Mouse (Mus musculus) limb, embryonic 11.5 days (tissue): ENCODE results near the gene Gfm2. TPM values are rescaled to one million over a fixed set of nuclear protein-coding genes. Genes with fewer than 3 reads are reported as not detected.

Experiments
- ATAC-seq: fragments of 200-750 bp; cut with Nextera tagmentation; 2 replicates; pipeline ENCODE4 v1.8.0; 2017; ENCODE audit warnings: low read depth; ENCODE audit not compliant: insufficient number of reproducible peaks, low FRiP score, low TSS enrichment
- DNase-seq: peaks from one replicate; pipeline ENCODE4 v3.0.0-alpha.2; 2015; ENCODE audit warnings: low spot score
- H3K27ac ChIP-seq: fragments of 300-500 bp; sonication (generic); replicated peaks from 2 replicates; pipeline ENCODE4 v1.5.1; 2014; ENCODE audit warnings: low read depth, mild to moderate bottlenecking, low read length
- H3K27me3 ChIP-seq: fragments of 300-500 bp; sonication (generic); 2 replicates; pipeline ENCODE4 v1.6.1; 2014; ENCODE audit warnings: mild to moderate bottlenecking, low read length, mixed read lengths; ENCODE audit not compliant: control insufficient read depth, insufficient read depth
- H3K36me3 ChIP-seq: fragments of 300-500 bp; sonication (generic); 2 replicates; pipeline ENCODE4 v1.6.1; 2014; ENCODE audit warnings: mild to moderate bottlenecking, low read length, moderate library complexity, mixed read lengths; ENCODE audit not compliant: control insufficient read depth, insufficient read depth
- H3K4me1 ChIP-seq: fragments of 300-500 bp; sonication (generic); 2 replicates; pipeline ENCODE4 v1.6.1; 2014; ENCODE audit warnings: low read length, mixed read lengths; ENCODE audit not compliant: control insufficient read depth, insufficient read depth
- H3K4me2 ChIP-seq: fragments of 300-500 bp; sonication (generic); 2 replicates; pipeline ENCODE4 v1.6.1; 2014; ENCODE audit warnings: low read depth, mild to moderate bottlenecking, moderate library complexity; ENCODE audit not compliant: severe bottlenecking
- H3K4me3 ChIP-seq: fragments of 300-500 bp; sonication (generic); 2 replicates; pipeline ENCODE4 v1.5.1; 2014; ENCODE audit warnings: low read depth, low read length
- H3K9ac ChIP-seq: fragments of 300-500 bp; sonication (generic); 2 replicates; pipeline ENCODE4 v1.6.1; 2014; ENCODE audit warnings: mild to moderate bottlenecking, low read length
- H3K9me3 ChIP-seq: fragments of 300-500 bp; sonication (generic); 2 replicates; pipeline ENCODE4 v1.6.1; 2016; ENCODE audit warnings: low read length; ENCODE audit not compliant: control insufficient read depth
- WGBS: fragments of 180-500 bp; shearing (Covaris S2); extraction: QIAGEN DNeasy Blood & Tissue Kit; methylation state at CpG from one replicate; pipeline ENCODE4 v1.1.7; 2014; 5-methylcytosine and 5-hydroxymethylcytosine counted together
- polyA plus RNA-seq: library from polyadenylated mRNA; unstranded; fragments of >200 nt; fragmentation: Nextera tagmentation; extraction: Ambion mirVana; gene quantifications from 2 replicates; pipeline ENCODE4 v1.2.1, GENCODE M21; 2014

Gene Gfm2
- polyA plus RNA-seq, 1 experiment from 2014 or later: 33.0 TPM

DNA sequence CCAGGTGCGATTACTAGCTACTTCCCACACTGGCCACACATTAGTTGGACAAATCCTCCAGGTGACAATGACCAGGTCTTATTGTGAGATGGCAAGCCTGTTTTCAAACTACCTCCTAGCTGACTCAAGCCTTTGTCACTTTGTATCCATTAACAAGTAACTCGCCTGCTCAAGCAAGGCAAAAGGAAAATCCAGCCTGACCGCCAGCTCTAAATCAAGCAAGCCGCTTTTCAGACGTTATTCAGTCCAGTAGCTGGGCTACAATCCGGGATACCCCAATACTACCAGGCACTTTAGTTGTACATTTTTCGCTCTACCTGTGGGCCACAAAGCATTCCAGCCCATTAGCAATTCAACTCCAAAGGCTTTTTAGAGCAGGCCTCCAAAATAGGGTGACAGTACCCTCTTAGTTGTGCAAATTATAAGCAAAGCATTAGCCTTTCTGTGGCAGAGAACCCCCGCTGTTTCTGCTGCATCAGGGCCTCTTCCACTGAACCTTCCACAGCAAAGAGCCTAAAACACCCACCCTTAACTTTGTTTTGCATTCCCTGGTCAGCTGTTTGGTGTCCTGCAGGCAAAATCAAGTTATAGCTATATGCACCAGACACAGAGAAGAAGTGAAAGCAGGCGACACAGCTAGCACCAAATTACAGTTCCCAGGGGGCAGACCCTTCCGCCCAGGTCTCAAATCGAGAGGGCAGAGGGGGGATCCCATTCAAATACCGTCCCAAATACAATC is 58.6 kb downstream of the Gfm2 start:
- Histone ChIP-seq H3K36me3 (no peaks in the 10 kb centered on the region), H3K4me3 (no peak overlapping the region), H3K9ac (no peak overlapping the region), H3K9me3 (no peaks in the 10 kb centered on the region), H3K4me2 (no peak overlapping the region), H3K27me3 (no peaks in the 10 kb centered on the region), H3K27ac (no peak overlapping the region), H3K4me1 (no peaks in the 10 kb centered on the region)
- no peak for ATAC-seq
- DNase-seq: no peak
- WGBS: 68% methylated on average over 12 of the region's 12 CpGs

DNA sequence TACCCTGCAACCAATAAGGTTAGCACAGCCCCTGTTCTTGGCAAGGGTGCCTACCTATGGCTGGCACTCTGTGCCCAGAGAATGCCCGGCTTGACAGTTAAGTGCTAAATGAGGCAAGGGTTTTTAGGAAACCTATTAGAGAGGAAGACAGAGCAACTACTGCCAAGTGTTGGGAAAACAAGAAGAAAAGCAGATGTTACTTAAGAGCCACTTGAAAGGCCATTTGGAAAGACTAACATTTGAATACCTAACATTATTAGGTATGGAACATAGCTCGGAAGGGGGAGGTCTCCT is 59.1 kb downstream of the Gfm2 start:
- Histone ChIP-seq H3K4me3 (no peak overlapping the region), H3K9me3 (no peaks in the 10 kb centered on the region), H3K9ac (no peak overlapping the region), H3K27ac (no peak overlapping the region), H3K4me1 (no peaks in the 10 kb centered on the region), H3K36me3 (no peaks in the 10 kb centered on the region), H3K4me2 (peak overlapping the region; percentile 82; the same call in 1 of the 2 replicates), H3K27me3 (no peaks in the 10 kb centered on the region)
- ATAC-seq (no peak), DNase-seq (no peak)
- WGBS: 84% methylated on average over 2 of the region's 2 CpGs

DNA sequence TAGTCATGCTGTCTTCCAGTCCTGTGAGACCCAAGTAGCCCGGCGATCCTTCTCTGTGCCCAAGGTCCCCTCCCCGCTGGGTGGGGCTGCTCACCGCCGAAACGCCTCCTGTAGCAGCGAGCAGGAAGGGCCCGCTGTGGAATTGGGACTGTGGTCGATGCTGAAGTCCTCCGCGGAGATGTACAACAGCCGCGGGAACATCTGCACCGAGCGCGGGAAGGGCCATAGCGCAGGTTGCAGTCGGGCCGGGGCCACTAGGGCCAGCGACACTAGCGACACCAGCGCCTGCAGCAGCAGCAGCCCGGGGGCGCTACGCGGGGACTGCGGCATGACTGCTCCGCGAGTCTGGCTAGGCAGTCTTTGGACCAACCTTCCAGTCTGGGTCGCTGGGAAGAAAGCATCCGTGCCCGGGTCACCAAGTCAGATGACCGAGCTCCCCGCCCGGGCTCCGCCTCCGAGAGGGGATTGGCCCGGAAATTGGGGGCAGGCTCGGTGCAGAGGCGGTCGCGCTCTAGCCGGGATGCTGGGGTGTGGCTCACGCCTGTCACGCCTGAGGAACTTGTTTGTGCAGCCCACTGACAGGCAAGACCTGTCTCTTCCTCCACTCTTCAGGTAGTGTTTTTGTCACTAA is 60.3 kb downstream of the Gfm2 start, which contains the start of gene Hexb:
Gene Hexb, minus strand, starts transcription at position 426 of the 631 bp plus-strand sequence.
- peak within 1 kb of the TSS; percentile 82 for H3K4me2 ChIP-seq
- H3K9ac ChIP-seq: peak within 1 kb of the TSS; percentile 72
- no peaks in the 10 kb centered on the region for H3K36me3 ChIP-seq
- peak within 1 kb of the TSS; percentile 52; the same call in 1 of the 2 replicates for H3K27ac ChIP-seq
- H3K4me3 ChIP-seq: peak within 1 kb of the TSS; percentile 71
- ATAC-seq (peak; percentile 86), DNase-seq (peak; percentile 90)
- WGBS: under 1% methylated on average over 45 of the region's 45 CpGs
- H3K27me3 ChIP-seq: no peaks in the 10 kb centered on the region
- H3K4me1 ChIP-seq: no peaks in the 10 kb centered on the region
- H3K9me3 ChIP-seq: no peaks in the 10 kb centered on the region

DNA sequence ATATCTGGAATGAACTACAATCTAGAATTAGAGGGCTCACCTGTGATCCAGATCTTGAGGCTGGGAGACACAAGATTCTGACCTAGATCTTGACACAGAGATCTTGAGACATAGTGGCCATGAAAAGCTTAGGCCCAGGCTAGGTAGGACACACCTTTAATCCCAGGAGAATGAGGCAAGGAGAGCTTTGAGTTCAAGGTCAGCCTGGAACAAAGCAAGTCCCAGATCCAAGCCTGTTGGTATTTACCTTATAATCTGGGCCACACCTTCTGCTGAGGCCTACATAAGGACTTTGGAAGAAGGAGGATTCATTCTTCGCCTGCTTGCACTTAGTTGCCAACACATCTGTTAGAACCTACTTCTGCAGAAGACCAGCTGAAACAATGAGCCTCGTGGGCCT is 61.4 kb downstream of the Gfm2 start:
- Histone ChIP-seq H3K27ac (no peak overlapping the region), H3K4me1 (no peaks in the 10 kb centered on the region), H3K4me2 (no peak overlapping the region), H3K4me3 (no peak overlapping the region), H3K27me3 (no peaks in the 10 kb centered on the region), H3K9ac (no peak overlapping the region), H3K9me3 (no peaks in the 10 kb centered on the region), H3K36me3 (no peaks in the 10 kb centered on the region)
- DNase-seq (no peak), ATAC-seq (no peak)
- WGBS: 89% methylated on average over 2 of the region's 2 CpGs

DNA sequence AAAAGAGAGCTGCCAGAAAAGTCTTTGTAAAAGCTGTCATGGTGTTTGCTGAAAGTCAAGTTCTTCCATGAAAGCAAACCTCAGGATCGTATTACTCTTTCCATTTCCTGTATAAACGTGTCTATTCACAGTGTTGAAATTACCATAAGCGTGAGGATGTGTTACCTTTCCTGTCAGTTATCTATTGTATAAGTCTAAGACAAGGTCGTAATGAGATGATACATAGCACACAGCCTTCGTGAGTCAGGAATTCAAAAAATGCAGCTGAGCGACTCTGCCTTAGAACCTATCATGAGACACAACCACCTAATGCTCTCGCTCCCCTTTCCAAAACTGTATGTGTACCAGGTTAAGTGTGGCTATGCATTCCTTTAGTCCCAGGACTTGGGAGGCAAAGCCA is 63.3 kb downstream of the Gfm2 start:
- ATAC-seq: no peak
- Histone ChIP-seq H3K27me3 (no peaks in the 10 kb centered on the region), H3K36me3 (no peaks in the 10 kb centered on the region), H3K27ac (no peak overlapping the region), H3K4me2 (no peak overlapping the region), H3K4me3 (no peak overlapping the region), H3K9me3 (no peaks in the 10 kb centered on the region), H3K4me1 (no peaks in the 10 kb centered on the region), H3K9ac (no peak overlapping the region)
- DNase-seq: no peak
- WGBS: 73% methylated on average over 7 of the region's 7 CpGs

DNA sequence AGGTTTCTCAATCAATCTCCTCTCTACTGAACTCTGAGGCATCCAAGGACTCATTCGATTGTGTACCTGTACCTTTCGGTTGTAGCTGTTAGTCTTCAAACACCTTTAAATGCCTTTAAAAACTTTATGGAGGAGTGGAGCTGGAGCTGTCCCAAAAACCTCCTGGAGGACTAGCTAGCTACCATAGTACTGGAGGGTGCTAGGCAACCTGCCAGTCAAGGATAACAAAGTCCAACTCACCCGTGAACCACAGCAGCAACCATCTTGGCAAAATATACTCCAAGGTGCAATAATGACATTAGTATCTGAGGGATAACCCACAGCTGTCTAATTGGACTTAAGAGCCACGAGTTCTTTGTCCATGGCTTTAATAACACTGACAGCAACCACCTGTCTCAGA is 64.2 kb downstream of the Gfm2 start:
- Histone ChIP-seq H3K9me3 (no peaks in the 10 kb centered on the region), H3K4me3 (no peak overlapping the region), H3K4me1 (no peaks in the 10 kb centered on the region), H3K27me3 (no peaks in the 10 kb centered on the region), H3K9ac (no peak overlapping the region), H3K4me2 (no peak overlapping the region), H3K27ac (no peak overlapping the region), H3K36me3 (no peaks in the 10 kb centered on the region)
- no peak for DNase-seq
- 82% methylated on average over 4 of the region's 4 CpGs for WGBS
- no peak for ATAC-seq

DNA sequence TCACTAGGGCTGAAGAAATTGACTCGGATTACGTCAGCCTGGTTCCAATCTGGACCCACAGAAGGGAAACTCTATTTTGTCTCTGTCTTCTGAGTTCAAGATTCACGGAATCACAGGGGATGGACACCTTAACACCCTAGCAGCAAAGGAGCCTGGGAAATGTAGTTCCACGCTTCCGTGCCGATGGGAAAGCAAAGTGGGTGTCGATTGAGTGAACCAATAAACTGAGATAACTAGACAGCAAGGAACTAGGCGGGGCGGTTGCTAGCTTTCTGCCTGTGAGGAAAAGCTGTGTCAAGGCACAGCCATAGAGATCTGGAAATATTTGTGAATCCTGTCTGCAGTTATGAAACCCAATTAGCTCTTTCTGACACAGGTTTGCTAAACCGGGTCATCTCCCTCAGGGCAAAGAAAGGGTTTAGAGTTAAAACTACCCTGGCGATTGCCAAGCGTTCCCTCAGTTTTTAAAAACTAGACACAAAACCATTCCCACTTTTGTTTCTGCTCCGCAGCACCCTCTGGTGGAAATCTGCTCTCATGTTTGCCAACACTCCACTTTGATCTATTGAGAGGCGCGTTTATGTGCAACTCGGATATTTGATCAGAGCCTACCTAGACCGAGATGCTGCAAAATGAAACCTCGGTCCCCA is 67.4 kb downstream of the Gfm2 start:
- Histone ChIP-seq H3K4me2 (peak overlapping the region; percentile 41; the same call in 1 of the 2 replicates), H3K9me3 (no peaks in the 10 kb centered on the region), H3K27ac (no peak overlapping the region), H3K4me1 (no peaks in the 10 kb centered on the region), H3K27me3 (no peaks in the 10 kb centered on the region), H3K9ac (no peak overlapping the region), H3K36me3 (no peaks in the 10 kb centered on the region), H3K4me3 (peak overlapping the region; percentile 17; the same call in 1 of the 2 replicates)
- WGBS: 13% methylated on average over 18 of the region's 18 CpGs
- DNase-seq (peak; percentile 91), ATAC-seq (peak; percentile 45; the same call in 1 of the 2 replicates)

DNA sequence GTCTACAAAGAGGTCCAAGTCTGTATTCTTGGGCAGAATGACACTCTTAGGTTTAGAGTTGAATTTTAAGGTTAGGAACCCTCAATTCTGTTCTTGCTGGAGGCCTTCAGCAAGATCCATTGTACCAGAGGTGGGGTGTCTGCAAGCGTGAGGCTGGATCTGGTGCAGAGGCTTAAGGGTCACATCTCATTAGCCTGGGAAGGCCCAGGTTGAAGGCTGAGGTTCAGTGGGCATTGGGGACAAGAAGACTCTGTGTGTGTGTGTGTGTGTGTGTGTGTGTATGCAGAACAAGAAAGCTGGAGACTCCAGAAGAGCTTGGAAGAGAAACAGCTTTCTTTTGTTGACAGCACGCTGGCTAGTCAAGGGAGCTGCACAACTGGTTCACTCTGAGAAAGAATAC is 68.3 kb downstream of the Gfm2 start:
- ATAC-seq (0 out of 2 replicates have a peak, but pooled peaks have one; percentile 28), DNase-seq (no peak)
- Histone ChIP-seq H3K9me3 (no peaks in the 10 kb centered on the region), H3K4me3 (no peak overlapping the region), H3K27ac (no peak overlapping the region), H3K9ac (no peak overlapping the region), H3K4me2 (no peak overlapping the region), H3K36me3 (no peaks in the 10 kb centered on the region), H3K4me1 (no peaks in the 10 kb centered on the region), H3K27me3 (no peaks in the 10 kb centered on the region)
- 95% methylated on average over 2 of the region's 2 CpGs for WGBS
